Mouse (Mus musculus) megakaryocyte progenitor cell, adult 5-6 weeks (primary cell): ENCODE measurements around the gene Cbx7. TPM values are rescaled to one million over a fixed set of nuclear protein-coding genes. Genes with fewer than 3 reads are reported as not detected.
A peak's percentile ranks its signal among the peaks of the same experiment; 100 is the strongest.
"Not testable (repeated sequence)": the region's sequence is repeated elsewhere in the genome, so short reads cannot be mapped to it uniquely, and the experiment has no call there.

ENCODE experiments used
- ATAC-seq: replicated peaks from 2 replicates; pipeline ENCODE4 v1.8.0; 2016; ENCODE audit warnings: mild to moderate bottlenecking, moderate TSS enrichment, inconsistent platforms; ENCODE audit not compliant: poor library complexity
- total RNA-seq, 2 experiments: library from RNA; stranded (forward) in 1 of 2; stranded (reverse) in 1 of 2; fragments of 157-497, 149-512 nt in 1 of 2; fragments of 200-1000 nt in 1 of 2; gene quantifications; 2 replicates each; pipeline versions ENCODE4 v1.2.3 to v1.2.4; 2015 to 2017

Gene Cbx7
- total RNA-seq, 2 experiments from 2014 or later = 1.7 to 3.3 TPM

DNA sequence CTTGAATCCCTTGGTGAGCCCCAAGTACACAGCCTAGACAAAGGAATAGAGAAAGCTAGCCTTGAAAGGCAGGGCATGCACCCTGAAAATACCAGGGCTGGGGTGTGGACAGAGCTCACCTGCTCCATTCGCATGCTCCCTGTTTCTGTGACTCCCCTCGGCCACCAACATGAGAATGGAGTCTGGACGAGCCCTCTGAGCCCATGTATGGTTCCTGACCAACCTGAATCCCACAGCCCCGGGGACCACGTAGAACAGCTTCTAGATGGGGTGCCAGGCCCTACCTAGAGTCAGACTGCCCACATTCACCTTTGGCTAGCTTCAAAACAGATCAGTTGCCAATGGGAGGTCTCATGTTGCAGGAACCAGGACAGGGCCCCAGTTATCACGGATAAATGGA lies 19.7 kb downstream of the Cbx7 start:
- no peak for ATAC-seq

DNA sequence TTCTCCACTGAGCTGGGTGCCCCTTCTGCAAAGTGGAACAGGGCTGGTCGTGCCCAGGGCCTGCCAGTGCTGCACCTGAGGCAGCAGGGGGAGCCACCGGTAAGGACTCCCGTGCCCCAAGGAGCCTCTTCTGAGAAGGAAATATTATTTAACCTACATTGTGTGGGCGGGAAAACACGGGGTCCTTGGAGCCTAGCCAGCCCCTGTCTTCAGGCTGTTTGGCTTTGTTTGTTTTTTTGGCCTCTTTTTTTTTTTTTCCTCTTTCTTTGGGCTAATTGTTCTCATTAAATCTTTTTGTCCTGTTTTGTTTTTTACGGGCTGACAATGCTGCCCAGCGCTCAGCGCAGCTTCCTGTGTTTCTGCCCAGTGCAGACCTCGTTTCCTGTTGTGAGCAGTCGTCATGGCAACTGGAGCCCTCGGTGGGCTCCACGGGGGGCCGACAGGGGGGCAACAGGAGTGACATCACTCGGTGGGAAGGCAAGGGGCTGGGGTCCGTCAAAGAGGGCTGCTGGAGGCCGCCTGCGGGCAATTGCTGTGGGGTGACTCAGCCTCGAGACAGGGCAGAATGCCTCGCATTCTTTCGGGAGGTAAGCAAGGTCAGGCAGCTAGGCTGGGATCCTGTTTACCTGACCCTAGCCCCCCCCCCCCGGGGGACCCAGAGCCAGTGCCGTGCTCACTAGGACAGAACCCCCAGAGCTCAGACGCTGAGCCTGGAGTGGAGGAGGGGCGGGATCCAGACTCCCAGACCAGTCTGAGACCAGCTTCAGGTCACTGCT lies 20.5 kb downstream of the Cbx7 start:
- ATAC-seq = peak; percentile 70

DNA sequence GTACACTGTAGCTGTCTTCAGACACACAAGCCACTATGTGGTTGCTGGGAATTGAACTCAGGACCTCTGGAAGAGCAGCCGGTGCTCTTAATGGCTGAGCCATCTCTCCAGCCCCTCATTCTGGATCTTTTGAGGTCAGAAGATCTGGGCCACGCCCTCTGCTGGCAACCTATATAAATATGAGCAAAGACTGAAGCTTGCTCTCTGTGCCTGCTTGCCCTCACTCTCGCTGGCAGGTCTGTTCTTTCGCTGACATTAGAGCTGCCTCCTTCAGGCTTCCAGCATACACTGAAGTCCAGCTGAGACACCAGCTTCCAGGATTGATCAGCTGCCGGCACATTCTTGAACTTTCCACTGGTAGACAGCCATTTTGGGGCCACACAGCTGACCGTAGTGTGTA lies 23.2 kb downstream of the Cbx7 start:
- ATAC-seq = no peak

- ATAC-seq = peak; percentile 55
Measured at GRCm38 (mm10) chr15:79946790-79947189, 24.1 kb downstream of the Cbx7 start.

DNA sequence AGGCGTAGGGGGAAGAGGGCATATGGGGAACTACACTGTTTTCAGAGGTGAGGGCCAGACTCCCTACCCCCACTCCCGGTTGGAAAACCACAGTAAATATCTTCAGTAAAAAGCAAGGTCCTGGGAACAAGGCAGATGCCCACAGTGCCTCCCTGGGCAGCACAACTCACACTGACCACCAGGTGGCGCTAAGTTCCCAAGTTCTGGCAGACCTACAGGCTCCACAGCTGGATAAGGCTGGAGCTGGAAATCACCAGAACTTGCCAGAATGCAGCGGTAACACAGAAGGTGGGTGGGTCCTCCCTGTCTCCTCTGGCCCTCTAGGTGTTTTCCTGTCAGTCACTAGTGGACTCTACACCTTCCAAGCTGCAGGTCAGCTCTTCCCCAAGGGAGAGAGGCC lies 24.9 kb downstream of the Cbx7 start:
- peak; percentile 83 for ATAC-seq

DNA sequence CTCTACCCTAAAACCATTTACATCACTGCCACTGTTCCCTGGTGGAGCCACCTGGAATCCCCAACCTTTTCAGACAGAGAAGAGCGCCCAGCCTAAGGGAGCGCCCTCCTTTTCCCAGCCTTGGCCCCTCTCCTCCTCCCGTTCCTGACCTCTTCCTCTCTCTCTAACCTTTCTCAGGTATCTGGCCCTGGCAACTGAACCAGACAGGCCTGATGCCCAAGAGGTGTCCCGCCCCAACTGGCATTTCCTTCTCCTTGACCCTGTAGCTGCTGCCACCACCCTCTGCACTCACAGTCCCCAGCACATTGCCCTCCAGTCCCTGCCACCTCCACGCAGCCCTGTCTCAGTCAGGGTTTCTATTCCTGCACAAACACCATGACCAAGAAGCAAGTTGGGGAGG lies 26.0 kb downstream of the Cbx7 start:
- no peak for ATAC-seq

DNA sequence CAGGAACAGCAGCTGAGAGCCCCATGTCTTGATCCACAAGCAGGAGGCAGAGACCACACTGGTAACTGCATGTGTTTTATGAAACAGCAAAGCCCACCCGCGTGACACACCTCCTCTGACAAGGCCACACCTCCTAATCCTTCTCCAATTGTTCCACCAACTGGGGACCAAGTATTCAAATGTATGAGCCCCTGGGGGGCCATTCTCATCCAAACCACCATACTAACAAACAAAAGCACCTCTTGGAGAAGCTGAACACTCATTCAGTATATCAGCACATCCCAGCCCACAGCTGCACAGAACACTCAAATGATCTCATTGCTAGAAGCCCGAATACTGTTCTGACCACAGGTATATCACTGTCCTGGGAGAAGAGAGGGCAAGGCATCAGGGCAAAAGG lies 27.3 kb downstream of the Cbx7 start:
- no peak for ATAC-seq

- no peak for ATAC-seq
Measured at GRCm38 (mm10) chr15:79942541-79942940, 28.4 kb downstream of the Cbx7 start.

DNA sequence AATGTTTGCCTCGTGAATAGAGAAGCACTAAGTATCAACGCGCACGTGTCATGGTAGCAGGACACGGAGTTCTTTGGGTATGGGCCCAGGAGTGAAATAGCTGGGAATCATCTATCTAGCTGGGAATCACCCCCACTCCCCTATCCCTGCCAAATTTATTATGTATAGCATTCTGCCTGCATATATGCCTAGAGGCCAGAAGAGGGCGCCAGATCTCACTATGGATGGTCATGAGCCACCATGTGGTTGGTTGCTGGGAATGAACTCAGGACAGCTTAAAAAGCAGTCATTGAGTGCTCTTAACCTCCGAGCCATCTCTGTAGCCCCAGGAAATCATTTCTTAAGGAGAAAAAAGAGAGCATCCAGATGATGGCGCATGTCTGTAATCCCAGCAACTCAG lies 30.0 kb downstream of the Cbx7 start:
- ATAC-seq = peak; percentile 82

DNA sequence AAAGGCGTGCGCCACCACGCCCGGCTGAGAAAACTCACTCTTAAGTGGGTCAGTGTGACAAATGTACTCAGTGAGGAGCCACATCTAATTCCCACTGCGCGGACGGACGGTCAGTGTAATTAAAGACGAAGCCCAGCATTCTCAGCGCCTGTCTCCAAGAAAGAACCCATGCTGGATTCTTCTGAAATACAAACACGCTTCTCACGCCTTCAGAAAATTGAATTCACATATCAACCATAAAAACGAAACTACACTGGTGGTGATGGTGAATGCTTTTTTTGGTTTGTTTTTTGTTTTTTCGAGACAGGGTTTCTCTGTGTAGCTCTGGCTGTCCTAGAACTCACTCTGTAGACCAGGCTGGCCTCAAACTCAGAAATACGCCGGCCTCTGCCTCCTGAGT lies 31.0 kb downstream of the Cbx7 start:
- ATAC-seq = no peak

DNA sequence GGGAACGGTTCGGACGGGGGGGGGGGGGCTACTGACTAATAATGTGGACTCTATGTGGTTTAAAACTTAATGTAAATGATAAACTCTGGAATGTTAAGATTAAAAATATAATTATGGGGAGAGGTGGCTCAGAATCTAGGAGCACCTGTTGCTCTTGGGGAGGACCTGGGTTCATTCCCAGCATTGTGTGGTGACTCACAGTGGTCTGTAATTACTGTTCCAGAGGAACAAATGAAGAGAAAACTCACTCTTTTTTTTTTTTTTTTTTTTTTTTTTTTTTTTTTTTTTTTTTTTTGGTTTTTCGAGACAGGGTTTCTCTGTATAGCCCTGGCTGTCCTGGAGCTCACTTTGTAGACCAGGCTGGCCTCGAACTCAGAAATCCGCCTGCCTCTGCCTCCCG lies 31.4 kb downstream of the Cbx7 start:
- ATAC-seq = not testable (repeated sequence)

DNA sequence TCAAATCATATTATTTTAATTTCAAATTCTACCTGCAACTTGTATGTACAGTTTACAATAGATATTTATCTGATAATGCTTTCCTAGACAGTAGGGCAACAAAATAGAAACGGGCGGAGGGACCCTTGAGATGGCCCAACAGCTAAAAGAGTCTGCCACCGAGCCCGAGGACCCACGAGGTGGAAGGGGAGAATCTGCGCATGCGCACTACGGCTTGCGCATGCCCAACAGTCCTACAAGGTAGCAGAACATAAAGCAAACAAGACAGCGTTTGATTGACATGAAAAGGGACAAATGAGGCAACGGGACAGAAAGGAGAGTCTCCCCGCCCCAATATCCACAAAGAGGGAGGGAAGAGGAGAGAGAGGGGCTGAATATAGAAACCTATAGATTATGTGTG lies 31.9 kb downstream of the Cbx7 start:
- ATAC-seq = no peak

DNA sequence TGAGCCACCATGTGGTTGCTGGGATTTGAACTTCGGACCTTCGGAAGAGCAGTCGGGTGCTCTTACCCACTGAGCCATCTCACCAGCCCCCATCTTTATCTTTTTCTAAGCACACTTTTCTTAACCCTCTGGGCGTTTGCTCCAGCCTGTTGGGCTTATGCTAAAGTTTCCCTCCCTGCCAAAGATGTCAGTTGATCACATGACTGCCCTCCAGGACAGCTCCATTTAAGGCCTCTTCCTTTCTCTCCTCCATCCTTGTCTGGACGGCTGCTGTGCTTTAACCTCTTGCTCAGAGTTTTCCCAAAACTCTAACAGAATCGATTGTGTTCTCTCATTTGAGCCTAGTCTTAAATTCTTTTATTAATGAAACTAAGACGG lies 34.6 kb downstream of the Cbx7 start:
- no peak for ATAC-seq

GRCm38 (mm10) chr15:79935654-79936373 lies 35.1 kb downstream of the Cbx7 start:
- ATAC-seq = no peak

GRCm38 (mm10) chr15:79934776-79935175 lies 36.1 kb downstream of the Cbx7 start:
- ATAC-seq = no peak

DNA sequence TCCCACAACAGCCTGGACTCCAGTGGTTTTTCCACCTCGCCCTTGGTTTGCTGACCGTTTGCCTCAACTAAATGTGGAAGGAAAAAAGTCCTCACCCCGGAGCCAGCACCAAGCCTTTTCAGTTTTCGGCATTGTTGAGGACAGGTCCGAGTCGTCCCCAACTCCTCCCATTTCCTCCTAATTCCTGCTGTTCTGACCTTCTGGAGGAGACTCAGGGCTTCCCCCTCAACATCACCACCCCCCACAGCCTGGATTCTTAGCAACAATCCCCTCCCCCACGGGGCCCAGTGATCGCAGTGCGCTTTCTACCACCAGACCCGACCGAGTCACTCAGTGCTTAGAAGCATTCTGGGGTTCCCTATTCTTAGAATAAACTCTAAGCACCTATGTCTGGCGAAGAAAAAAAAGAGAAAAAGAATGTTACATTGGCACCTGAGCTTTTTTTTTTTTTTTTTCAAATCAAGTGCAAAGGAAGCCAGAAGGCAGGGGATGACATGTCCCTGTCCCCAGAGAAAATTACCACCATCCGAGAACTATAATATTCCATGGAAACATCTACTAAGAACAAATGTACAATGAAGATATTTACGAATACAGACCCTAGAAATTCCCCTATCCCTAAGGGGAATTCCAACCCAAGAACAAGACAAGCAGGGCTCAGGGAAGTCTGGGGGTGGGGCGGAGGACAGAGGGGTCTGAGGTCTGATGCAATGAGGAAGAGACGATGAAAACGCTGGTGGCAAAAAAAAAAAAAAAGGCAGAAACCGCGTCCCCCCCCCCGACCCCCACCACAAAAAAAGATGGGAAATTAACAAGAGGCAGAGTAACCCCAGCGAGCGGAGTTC lies 37.0 kb downstream of the Cbx7 start:
- no peak for ATAC-seq

GRCm38 (mm10) chr15:79933052-79933669 lies 37.8 kb downstream of the Cbx7 start:
- ATAC-seq = no peak

DNA sequence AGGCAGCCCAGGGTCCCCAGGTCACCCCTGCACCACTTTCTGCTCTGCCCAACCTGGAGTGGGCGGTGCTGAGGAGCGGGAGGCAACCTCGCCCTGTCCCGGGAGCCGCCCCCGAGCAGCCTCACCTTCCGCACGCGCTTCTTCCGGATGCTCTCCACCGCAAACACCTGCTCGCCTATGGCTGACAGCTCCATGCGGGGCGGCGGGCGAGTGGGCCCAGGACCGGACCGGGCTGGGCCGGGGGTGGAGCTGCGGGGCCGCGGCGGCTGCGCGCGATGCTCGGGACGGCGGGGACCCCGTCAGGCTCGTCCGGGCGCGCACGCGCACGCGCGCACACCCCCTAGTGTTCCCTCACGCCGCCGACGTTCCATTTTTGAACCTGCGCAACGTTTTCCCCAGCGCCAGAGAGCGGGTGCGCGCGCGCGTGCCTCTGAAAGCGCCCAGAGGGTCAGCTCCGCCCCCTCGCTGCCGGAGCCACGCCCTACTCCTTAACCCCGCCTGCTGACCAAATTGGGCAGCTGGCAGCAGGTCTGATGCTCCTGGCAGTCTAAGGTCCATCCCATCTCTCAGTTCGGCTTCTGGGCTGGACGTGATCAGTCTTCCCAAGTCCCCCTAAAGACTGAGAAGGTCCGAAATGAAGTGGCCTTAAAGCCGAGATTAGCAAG lies 38.5 kb downstream of the Cbx7 start:
- peak; percentile 76 for ATAC-seq

GRCm38 (mm10) chr15:79931496-79932141 lies 39.3 kb downstream of the Cbx7 start:
- no peak for ATAC-seq

GRCm38 (mm10) chr15:79929734-79930133 lies 41.2 kb downstream of the Cbx7 start:
- ATAC-seq = no peak
